Mouse (Mus musculus) v-Abl transformed pro-B cells (cell line): ENCODE measurements around the gene Scube2.

Source experiments
- in situ Hi-C, 2 experiments: fragments of 400-800 bp; cut with MboI; formaldehyde crosslinking; loops; one replicate each; pipeline ENCODE4 v1.15.1; 2025; ENCODE audit not compliant: unreplicated experiment in 2 of 2

Gene Scube2

GRCm38 (mm10) chr7:109865370-109866229, at the start of gene Scube2:
Scube2 (minus strand) TSS chr7:109865679.
- in situ Hi-C loops: no loop called here

DNA sequence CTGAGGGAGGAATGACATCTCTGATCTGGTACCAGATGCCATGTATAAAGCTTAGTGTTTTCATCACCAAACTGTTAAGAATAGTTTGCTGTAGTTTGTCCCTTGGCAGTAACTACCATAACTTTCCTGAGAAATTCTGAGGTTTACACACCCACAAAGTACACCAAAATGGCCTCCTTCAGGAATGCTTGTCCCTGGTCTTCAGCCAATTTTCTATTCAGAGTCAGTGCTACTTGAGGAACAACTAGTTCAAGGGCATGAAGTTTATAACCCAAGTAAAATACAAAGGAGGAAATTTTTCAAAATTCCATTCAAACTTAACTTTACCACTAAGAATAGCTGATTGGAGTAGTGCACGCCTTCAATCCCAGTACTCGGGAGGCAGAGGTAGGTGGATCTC, 40.7 kb upstream of the Scube2 start:
- in situ Hi-C loops: no loop called here

DNA sequence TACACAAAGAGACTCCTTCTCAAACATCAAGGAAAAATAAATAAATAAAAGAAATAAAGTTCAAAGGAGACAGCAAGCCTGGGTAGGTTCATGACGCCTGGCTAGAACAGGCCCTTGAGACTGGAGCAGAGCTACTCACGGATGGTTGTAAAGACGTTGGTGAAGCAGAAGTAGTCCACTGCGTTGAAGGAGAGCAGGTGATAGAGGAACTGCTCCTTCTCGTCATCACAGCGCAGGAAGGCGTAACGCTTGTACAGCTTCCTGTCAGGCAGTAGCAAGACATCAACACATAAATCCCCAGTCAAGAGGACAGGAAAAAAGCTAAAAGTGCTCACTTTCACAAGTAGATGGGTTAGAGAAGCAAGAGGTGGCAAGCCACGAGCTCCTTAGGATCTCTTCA, 35.4 kb upstream of the Scube2 start:
- in situ Hi-C loops: no loop called here

GRCm38 (mm10) chr7:109898911-109899310, 33.4 kb upstream of the Scube2 start:
- in situ Hi-C loops: no loop called here

DNA sequence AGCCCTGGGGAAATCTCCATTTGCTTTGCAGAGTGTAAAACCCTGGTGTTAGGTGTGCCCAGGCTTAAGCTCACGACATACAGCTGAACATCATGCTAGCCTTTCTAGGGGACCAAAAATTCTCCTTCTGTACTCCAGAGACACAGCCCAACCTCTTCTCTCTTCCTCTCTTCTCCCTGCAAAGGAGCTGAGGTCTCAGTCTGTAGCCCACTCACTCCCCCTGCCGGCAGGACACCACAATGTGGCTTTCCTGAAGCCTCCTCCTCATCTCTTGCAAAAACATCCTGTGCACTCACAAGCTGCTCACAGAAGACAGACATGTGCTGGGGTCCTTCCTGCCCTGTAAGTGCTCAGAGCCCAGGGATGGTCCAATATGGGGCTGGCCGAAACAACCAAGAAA, 27.1 kb upstream of the Scube2 start:
- in situ Hi-C loops: loop anchor here in 1 of 2 experiments (5.0 kb wide), 1 partner anchor 185 kb away; no protein-coding TSS in a partner anchor

GRCm38 (mm10) chr7:109891786-109892185, 26.3 kb upstream of the Scube2 start:
- in situ Hi-C loops: loop anchor here in 1 of 2 experiments (5.0 kb wide), 1 partner anchor 184 kb away; no protein-coding TSS in a partner anchor

GRCm38 (mm10) chr7:109890256-109890655, 24.8 kb upstream of the Scube2 start:
- in situ Hi-C loops: loop anchor here in 1 of 2 experiments (5.0 kb wide), 1 partner anchor 183 kb away; no protein-coding TSS in a partner anchor

DNA sequence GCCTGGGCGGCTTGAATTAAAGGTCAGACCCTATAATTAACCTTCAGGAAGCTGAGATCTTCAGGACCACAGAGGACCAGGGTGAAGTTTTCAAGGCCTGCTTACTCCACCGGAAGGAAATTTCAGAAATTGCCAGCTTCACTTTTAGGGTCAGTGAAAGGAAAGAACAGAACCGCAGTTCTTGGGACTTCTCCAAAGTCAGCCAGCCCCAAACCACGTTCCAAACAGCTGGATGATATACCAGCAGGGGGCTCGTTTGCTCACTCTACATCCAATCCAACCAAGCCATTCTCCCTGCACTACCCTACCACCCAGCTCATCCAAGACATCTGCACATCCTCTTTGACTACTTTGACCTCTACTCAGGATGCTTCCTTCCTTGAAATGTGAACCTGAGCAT, 23.8 kb upstream of the Scube2 start:
- in situ Hi-C loops: loop anchor here in 1 of 2 experiments (5.0 kb wide), 1 partner anchor 177 kb away; no protein-coding TSS in a partner anchor

DNA sequence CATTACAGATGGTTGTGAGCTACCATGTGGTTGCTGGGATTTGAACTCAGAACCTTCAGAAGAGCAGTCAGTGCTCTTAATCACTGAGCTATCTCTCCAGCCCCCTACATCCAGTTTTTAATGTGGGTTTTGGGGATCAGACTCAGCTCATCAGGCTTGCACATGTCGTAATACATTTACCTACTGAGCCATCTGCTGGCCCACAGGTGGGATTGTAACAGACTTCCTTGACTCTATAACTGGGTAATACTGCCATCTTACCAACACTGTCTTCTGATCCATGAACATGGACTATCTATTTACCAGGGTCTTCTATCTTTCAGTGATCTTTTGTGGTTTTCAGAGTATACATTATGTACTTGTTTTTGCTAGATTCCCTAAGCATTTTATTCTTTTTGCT, 20.8 kb upstream of the Scube2 start:
- in situ Hi-C loops: loop anchor here in 1 of 2 experiments (5.0 kb wide), 1 partner anchor 174 kb away; no protein-coding TSS in a partner anchor

GRCm38 (mm10) chr7:109882574-109882973, 17.1 kb upstream of the Scube2 start:
- in situ Hi-C loops: no loop called here

DNA sequence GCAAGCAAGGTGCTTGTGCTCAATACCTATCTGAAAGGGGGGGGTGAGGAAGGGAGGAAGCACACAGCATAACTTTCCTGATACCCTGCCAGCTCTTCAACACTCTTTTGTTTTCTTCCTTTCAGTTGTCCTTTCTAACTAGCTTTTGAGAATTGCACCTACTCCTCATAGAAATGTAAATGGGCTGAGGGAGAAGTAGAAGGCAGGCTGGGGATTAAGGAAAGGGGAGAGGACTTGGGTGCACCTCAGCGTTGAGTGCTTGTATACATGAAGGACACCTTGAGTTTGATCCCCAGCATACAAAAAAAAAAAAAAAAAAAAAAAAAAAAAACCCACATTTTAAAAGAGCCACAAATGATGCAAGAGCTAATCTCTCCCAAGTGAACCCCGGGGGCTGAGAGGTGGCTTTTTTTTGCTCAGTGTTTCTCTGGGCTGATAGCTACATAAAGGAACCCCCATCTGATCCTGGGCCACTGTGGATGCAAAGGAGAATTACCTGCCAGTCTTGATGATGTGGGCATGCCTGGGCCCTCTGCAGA, 16.2 kb upstream of the Scube2 start:
- in situ Hi-C loops: no loop called here

DNA sequence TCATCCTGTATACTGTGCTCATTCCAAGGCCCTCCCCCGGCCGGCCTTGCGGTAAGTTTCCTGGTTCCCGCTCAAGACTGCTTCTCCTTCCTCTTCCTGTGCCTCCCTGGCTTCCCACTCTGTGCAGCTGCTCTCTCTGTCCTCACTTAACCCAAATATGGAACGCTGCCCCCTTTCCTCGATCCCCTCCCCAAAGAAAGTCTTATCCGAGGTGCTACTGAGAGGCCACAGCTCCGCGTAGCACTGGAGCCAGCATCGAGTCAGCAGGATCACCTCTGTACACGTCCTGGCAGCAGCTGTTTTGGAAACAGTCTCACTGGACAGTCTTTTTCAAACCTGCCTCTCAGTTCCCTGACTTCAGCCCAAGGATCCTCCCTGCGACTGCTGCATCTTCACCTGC, 13.7 kb upstream of the Scube2 start:
- in situ Hi-C loops: no loop called here

DNA sequence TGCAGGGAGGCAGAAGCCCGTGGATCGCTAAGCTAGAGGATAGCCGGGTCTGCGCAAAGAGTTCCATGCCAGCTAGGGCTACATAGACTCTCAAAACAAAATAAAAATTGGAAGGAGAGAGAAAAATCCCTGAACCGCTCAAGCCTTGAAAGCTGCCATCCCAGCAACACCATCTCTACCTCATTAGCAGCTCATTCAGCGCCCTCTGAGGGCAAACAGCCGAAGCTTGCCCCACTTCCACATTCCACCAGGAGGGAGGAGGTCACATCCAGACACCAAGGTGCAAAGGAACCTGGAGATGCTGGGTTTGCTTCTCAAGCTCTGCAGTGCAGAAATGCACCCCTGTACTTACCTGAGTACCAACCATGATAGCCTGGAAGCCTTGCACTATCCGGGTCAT, 10.6 kb upstream of the Scube2 start:
- in situ Hi-C loops: no loop called here

DNA sequence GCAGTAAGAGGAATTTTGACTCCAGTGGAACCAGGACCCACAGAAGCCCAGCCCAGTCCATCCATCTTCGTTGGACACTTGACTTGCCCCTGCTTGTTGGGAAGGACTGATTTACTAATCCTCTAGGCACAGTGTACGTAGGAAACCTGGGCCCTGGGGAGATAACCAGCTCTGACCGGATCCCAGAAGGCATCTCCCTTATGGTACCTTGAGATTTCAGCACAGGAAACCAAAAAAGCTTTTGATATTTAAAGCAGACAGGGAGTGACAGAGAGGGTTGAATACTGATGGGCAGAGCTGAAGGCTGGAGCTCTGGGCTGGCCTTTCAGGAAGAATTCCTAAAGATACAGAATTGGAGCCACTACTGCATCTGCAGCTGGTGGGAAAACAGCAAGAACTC, 10.1 kb upstream of the Scube2 start:
- in situ Hi-C loops: no loop called here

- in situ Hi-C loops: no loop called here
Measured at GRCm38 (mm10) chr7:109875033-109875432, 9.6 kb upstream of the Scube2 start.

GRCm38 (mm10) chr7:109873170-109873569, 7.7 kb upstream of the Scube2 start:
- in situ Hi-C loops: no loop called here

DNA sequence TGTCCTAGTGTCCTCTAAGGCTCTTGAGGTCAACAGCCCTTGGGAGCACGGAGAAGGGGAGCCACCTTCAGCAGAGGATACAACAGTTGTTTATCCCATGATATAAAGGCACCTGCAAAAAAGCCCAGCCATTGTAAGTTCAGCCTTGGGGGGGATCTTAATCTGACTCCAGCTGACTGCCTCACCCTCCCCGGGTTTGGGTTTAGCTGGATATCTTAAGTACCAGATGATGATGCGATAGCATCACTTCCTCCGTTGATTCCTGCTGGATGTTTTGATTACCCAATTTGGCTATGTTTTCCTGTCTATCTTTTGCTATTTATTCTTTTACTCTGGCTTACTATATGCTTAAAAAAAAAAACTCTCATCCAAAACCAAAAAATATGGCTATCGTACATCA, 5.8 kb upstream of the Scube2 start:
- in situ Hi-C loops: no loop called here

- in situ Hi-C loops: no loop called here
Measured at GRCm38 (mm10) chr7:109868498-109868897, 3.0 kb upstream of the Scube2 start.

DNA sequence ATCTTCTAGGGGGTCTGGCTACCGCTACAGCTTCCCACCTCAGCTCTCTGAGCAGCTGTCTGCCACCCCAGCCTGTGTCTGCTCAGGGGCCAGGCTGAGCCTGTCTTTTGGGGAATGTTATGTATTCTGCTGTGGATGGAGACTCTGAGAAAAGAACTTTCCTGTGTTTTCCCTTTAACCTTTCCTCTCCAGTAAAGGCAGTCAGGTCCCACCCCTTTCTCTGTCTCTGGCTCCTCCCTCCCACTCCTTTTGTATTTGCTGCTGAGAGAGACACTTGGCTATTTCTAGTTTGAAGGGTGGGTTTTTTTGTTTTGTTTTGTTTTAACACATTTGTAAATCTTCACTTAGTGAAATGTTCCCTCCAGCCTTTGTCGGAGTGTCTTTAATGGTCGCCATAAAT, 1.2 kb upstream of the Scube2 start:
- in situ Hi-C loops: no loop called here

GRCm38 (mm10) chr7:109863561-109863960, 1.9 kb downstream of the Scube2 start:
- in situ Hi-C loops: no loop called here

DNA sequence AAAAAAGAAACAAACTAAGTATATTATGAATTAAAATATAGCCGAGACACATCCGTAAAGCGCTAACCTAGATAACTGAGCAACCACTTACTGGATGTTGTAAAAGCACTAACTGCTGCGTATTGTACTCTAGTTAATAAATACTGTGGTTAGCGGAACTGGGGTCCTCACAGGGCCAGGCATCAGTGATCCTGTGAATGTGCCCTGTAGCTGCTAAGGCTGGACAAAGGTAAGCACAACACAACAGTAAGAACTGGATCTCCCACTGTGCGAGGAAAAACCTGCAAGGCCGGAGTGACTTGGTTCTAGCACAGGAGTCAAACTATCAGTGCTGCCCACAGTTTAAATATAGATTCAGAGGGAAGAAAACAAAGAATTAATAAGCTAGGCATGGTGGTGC, 5.3 kb downstream of the Scube2 start:
- in situ Hi-C loops: no loop called here

GRCm38 (mm10) chr7:109859354-109859753, 6.1 kb downstream of the Scube2 start:
- in situ Hi-C loops: no loop called here
